Mouse (Mus musculus) limb, embryonic 15.5 days (tissue): ENCODE data around the gene Hs3st5. TPM values are rescaled to one million over a fixed set of nuclear protein-coding genes. Genes with fewer than 3 reads are reported as not detected.
"Not testable (repeated sequence)": the region's sequence is repeated elsewhere in the genome, so short reads cannot be mapped to it uniquely, and the experiment has no call there.

Experiments used
- ATAC-seq: fragments of 200-750 bp; cut with Nextera tagmentation; 2 replicates; pipeline ENCODE4 v1.8.0; 2017; ENCODE audit warnings: low read depth, moderate TSS enrichment; ENCODE audit not compliant: insufficient number of reproducible peaks, low FRiP score, low TSS enrichment
- H3K27ac ChIP-seq: fragments of 300-500 bp; sonication (generic); 2 replicates; pipeline ENCODE4 v1.5.1; 2015; ENCODE audit warnings: moderate library complexity, mild to moderate bottlenecking, inconsistent platforms
- H3K27me3 ChIP-seq: fragments of 300-500 bp; sonication (generic); 2 replicates; pipeline ENCODE4 v1.6.1; 2015; ENCODE audit warnings: inconsistent platforms
- H3K36me3 ChIP-seq: fragments of 300-500 bp; sonication (generic); 2 replicates; pipeline ENCODE4 v1.6.1; 2015; ENCODE audit warnings: inconsistent platforms
- H3K4me1 ChIP-seq: fragments of 300-500 bp; sonication (generic); 2 replicates; pipeline ENCODE4 v1.6.1; 2015; ENCODE audit warnings: inconsistent platforms
- H3K4me2 ChIP-seq: fragments of 300-500 bp; sonication (generic); 2 replicates; pipeline ENCODE4 v1.6.1; 2015; ENCODE audit warnings: mild to moderate bottlenecking, inconsistent platforms
- H3K4me3 ChIP-seq: fragments of 300-500 bp; sonication (generic); 2 replicates; pipeline ENCODE4 v1.5.1; 2015; ENCODE audit warnings: mild to moderate bottlenecking, inconsistent platforms
- H3K9ac ChIP-seq: fragments of 300-500 bp; sonication (generic); 2 replicates; pipeline ENCODE4 v1.6.1; 2015; ENCODE audit warnings: inconsistent platforms
- H3K9me3 ChIP-seq: fragments of 300-500 bp; sonication (generic); 2 replicates; pipeline ENCODE4 v1.6.1; 2016; ENCODE audit warnings: inconsistent platforms
- WGBS: fragments of 180-500 bp; shearing (Covaris S2); methylation state at CpG from one replicate; pipeline ENCODE4 v1.1.7; 2015; 5-methylcytosine and 5-hydroxymethylcytosine counted together
- polyA plus RNA-seq: library from polyadenylated mRNA; unstranded; fragments of >200 nt; fragmentation: Nextera tagmentation; extraction: Ambion mirVana; gene quantifications from 2 replicates; pipeline ENCODE4 v1.2.1, GENCODE M21; 2015

Hs3st5 gene
- polyA plus RNA-seq, 1 experiment from 2014 or later: 2.6 TPM

GRCm38 (mm10) chr10:36572540-36572939 is 65.9 kb downstream of the Hs3st5 start:
- Histone ChIP-seq H3K9ac (no peak overlapping the region), H3K36me3 (no peaks in the 10 kb centered on the region), H3K4me1 (no peaks in the 10 kb centered on the region), H3K9me3 (no peaks in the 10 kb centered on the region), H3K27me3 (no peaks in the 10 kb centered on the region), H3K27ac (no peak overlapping the region), H3K4me3 (no peak overlapping the region), H3K4me2 (no peak overlapping the region)
- no peak for ATAC-seq
- WGBS: 36% methylated on average over 3 of the region's 3 CpGs

- WGBS: 69% methylated on average over 4 of the region's 4 CpGs
- H3K4me2 ChIP-seq: no peak overlapping the region
- no peaks in the 10 kb centered on the region for H3K4me1 ChIP-seq
- H3K9me3 ChIP-seq: no peaks in the 10 kb centered on the region
- H3K36me3 ChIP-seq: no peaks in the 10 kb centered on the region
- no peak overlapping the region for H3K27ac ChIP-seq
- no peak for ATAC-seq
- H3K4me3 ChIP-seq: no peak overlapping the region
- no peak overlapping the region for H3K9ac ChIP-seq
- no peaks in the 10 kb centered on the region for H3K27me3 ChIP-seq
Observed at GRCm38 (mm10) chr10:36578375-36579145, 71.9 kb downstream of the Hs3st5 start.

- WGBS: 69% methylated on average over 1 of the region's 1 CpGs
- ATAC-seq: no peak
- no peak overlapping the region for H3K4me2 ChIP-seq
- no peaks in the 10 kb centered on the region for H3K4me1 ChIP-seq
- H3K27me3 ChIP-seq: no peaks in the 10 kb centered on the region
- no peak overlapping the region for H3K4me3 ChIP-seq
- H3K9me3 ChIP-seq: no peaks in the 10 kb centered on the region
- H3K36me3 ChIP-seq: no peaks in the 10 kb centered on the region
- H3K9ac ChIP-seq: no peak overlapping the region
- no peak overlapping the region for H3K27ac ChIP-seq
Observed at GRCm38 (mm10) chr10:36610400-36610799, 103.8 kb downstream of the Hs3st5 start.

- WGBS: 50% methylated on average over 1 of the region's 1 CpGs
- H3K4me3 ChIP-seq, H3K27me3 ChIP-seq, ATAC-seq, H3K4me2 ChIP-seq, H3K4me1 ChIP-seq, H3K9ac ChIP-seq, H3K36me3 ChIP-seq, H3K9me3 ChIP-seq, H3K27ac ChIP-seq: not testable (repeated sequence)
Observed at GRCm38 (mm10) chr10:36611415-36611814, 104.8 kb downstream of the Hs3st5 start.

- no peak for ATAC-seq
- 87% methylated on average over 1 of the region's 1 CpGs for WGBS
- H3K9me3 ChIP-seq: no peaks in the 10 kb centered on the region
- H3K36me3 ChIP-seq: no peaks in the 10 kb centered on the region
- H3K4me3 ChIP-seq: no peak overlapping the region
- no peak overlapping the region for H3K4me2 ChIP-seq
- H3K27me3 ChIP-seq: no peaks in the 10 kb centered on the region
- H3K9ac ChIP-seq: no peak overlapping the region
- H3K4me1 ChIP-seq: no peaks in the 10 kb centered on the region
- H3K27ac ChIP-seq: no peak overlapping the region
Observed at GRCm38 (mm10) chr10:36623037-36623436, 116.4 kb downstream of the Hs3st5 start.

GRCm38 (mm10) chr10:36627952-36628351 is 121.3 kb downstream of the Hs3st5 start:
- H3K4me1 ChIP-seq: no peaks in the 10 kb centered on the region
- H3K27ac ChIP-seq: no peak overlapping the region
- 82% methylated on average over 4 of the region's 4 CpGs for WGBS
- no peaks in the 10 kb centered on the region for H3K9me3 ChIP-seq
- no peaks in the 10 kb centered on the region for H3K36me3 ChIP-seq
- no peak for ATAC-seq
- H3K9ac ChIP-seq: no peak overlapping the region
- no peak overlapping the region for H3K4me2 ChIP-seq
- no peaks in the 10 kb centered on the region for H3K27me3 ChIP-seq
- H3K4me3 ChIP-seq: no peak overlapping the region

GRCm38 (mm10) chr10:36631746-36632145 is 125.1 kb downstream of the Hs3st5 start:
- 79% methylated on average over 1 of the region's 1 CpGs for WGBS
- Histone ChIP-seq H3K9me3 (no peaks in the 10 kb centered on the region), H3K4me1 (no peaks in the 10 kb centered on the region), H3K9ac (no peak overlapping the region), H3K27me3 (no peaks in the 10 kb centered on the region), H3K4me2 (no peak overlapping the region), H3K4me3 (no peak overlapping the region), H3K36me3 (no peaks in the 10 kb centered on the region), H3K27ac (no peak overlapping the region)
- no peak for ATAC-seq

- 35% methylated on average over 5 of the region's 5 CpGs for WGBS
- Histone ChIP-seq H3K36me3 (no peaks in the 10 kb centered on the region), H3K4me2 (no peak overlapping the region), H3K9ac (no peak overlapping the region), H3K9me3 (no peaks in the 10 kb centered on the region), H3K27ac (no peak overlapping the region), H3K4me1 (no peaks in the 10 kb centered on the region), H3K27me3 (no peaks in the 10 kb centered on the region), H3K4me3 (no peak overlapping the region)
- no peak for ATAC-seq
Observed at GRCm38 (mm10) chr10:36650653-36651052, 144.0 kb downstream of the Hs3st5 start.

- Histone ChIP-seq H3K4me2 (no peak overlapping the region), H3K27me3 (no peaks in the 10 kb centered on the region), H3K4me1 (no peaks in the 10 kb centered on the region), H3K27ac (no peak overlapping the region), H3K9ac (no peak overlapping the region), H3K4me3 (no peak overlapping the region), H3K9me3 (no peaks in the 10 kb centered on the region), H3K36me3 (no peaks in the 10 kb centered on the region)
- ATAC-seq: no peak
- WGBS: 61% methylated on average over 3 of the region's 3 CpGs
Observed at GRCm38 (mm10) chr10:36713974-36714373, 207.4 kb downstream of the Hs3st5 start.

- no peak for ATAC-seq
- no peaks in the 10 kb centered on the region for H3K36me3 ChIP-seq
- H3K27me3 ChIP-seq: no peaks in the 10 kb centered on the region
- no peak overlapping the region for H3K4me2 ChIP-seq
- H3K4me1 ChIP-seq: no peaks in the 10 kb centered on the region
- no peak overlapping the region for H3K27ac ChIP-seq
- no peaks in the 10 kb centered on the region for H3K9me3 ChIP-seq
- WGBS: 87% methylated on average over 3 of the region's 3 CpGs
- H3K4me3 ChIP-seq: no peak overlapping the region
- no peak overlapping the region for H3K9ac ChIP-seq
Observed at GRCm38 (mm10) chr10:36726239-36726638, 219.6 kb downstream of the Hs3st5 start.

GRCm38 (mm10) chr10:36729361-36730098 is 222.9 kb downstream of the Hs3st5 start:
- H3K36me3 ChIP-seq: no peaks in the 10 kb centered on the region
- no peak overlapping the region for H3K4me2 ChIP-seq
- H3K9ac ChIP-seq: no peak overlapping the region
- WGBS: 48% methylated on average over 13 of the region's 13 CpGs
- no peak for ATAC-seq
- H3K4me3 ChIP-seq: no peak overlapping the region
- H3K27ac ChIP-seq: no peak overlapping the region
- no peaks in the 10 kb centered on the region for H3K4me1 ChIP-seq
- no peaks in the 10 kb centered on the region for H3K9me3 ChIP-seq
- no peaks in the 10 kb centered on the region for H3K27me3 ChIP-seq

- Histone ChIP-seq H3K27me3 (no peaks in the 10 kb centered on the region), H3K9me3 (no peaks in the 10 kb centered on the region), H3K9ac (no peak overlapping the region), H3K4me2 (no peak overlapping the region), H3K36me3 (no peaks in the 10 kb centered on the region), H3K4me1 (no peaks in the 10 kb centered on the region), H3K27ac (no peak overlapping the region), H3K4me3 (no peak overlapping the region)
- ATAC-seq: no peak
Observed at GRCm38 (mm10) chr10:36739375-36739774, 232.8 kb downstream of the Hs3st5 start.
